Mouse (Mus musculus) myocyte (in vitro differentiated cells): ENCODE data around the gene Ncor2. TPM values are rescaled to one million over a fixed set of nuclear protein-coding genes. Genes with fewer than 3 reads are reported as not detected.

Experiments
- H3K27me3 ChIP-seq: one replicate; pipeline ENCODE4 v1.6.1; 2011; ENCODE audit not compliant: control insufficient read depth, insufficient read depth, insufficient read length
- H3K36me3 ChIP-seq: one replicate; pipeline ENCODE4 v1.6.1; 2011; ENCODE audit not compliant: control insufficient read depth, insufficient read depth
- H3K4me2 ChIP-seq: one replicate; pipeline ENCODE4 v1.6.1; 2011; ENCODE audit warnings: low read depth, control low read depth
- H3K4me3 ChIP-seq: one replicate; pipeline ENCODE4 v1.5.1; 2011; ENCODE audit warnings: mild to moderate bottlenecking, control low read depth, moderate library complexity
- H3K79me2 ChIP-seq: one replicate; pipeline ENCODE4 v1.6.1; 2011; ENCODE audit not compliant: control insufficient read depth, insufficient read depth
- H3ac ChIP-seq: one replicate; pipeline ENCODE4 v1.6.1; 2011; ENCODE audit not compliant: control insufficient read depth, insufficient read length
- CEBPB ChIP-seq: IDR thresholded peaks from 2 replicates; pipeline ENCODE4 v1.6.1; 2011; ENCODE audit warnings: mild to moderate bottlenecking, moderate library complexity; ENCODE audit not compliant: poor library complexity, insufficient read depth, severe bottlenecking
- E2F4 ChIP-seq: IDR thresholded peaks from one replicate; pipeline ENCODE4 v1.6.1; 2011; ENCODE audit warnings: mild to moderate bottlenecking, control low read depth, moderate library complexity; ENCODE audit not compliant: insufficient read depth
- MAX ChIP-seq: IDR thresholded peaks from one replicate; pipeline ENCODE4 v1.6.1; 2011; ENCODE audit warnings: low read depth, mild to moderate bottlenecking, control low read depth
- MYOD1 ChIP-seq, 3 experiments: IDR thresholded peaks; one replicate each; pipeline ENCODE4 v1.6.1; 2011; ENCODE audit warnings: control low read depth in 2 of 3, low read depth in 2 of 3, mild to moderate bottlenecking in 2 of 3, moderate library complexity in 1 of 3; ENCODE audit not compliant: insufficient read length in 2 of 3, control insufficient read depth in 1 of 3
- MYOG ChIP-seq, 3 experiments: IDR thresholded peaks; one replicate each; pipeline ENCODE4 v1.6.1; 2011; ENCODE audit warnings: control low read depth in 2 of 3, low read depth in 2 of 3, mild to moderate bottlenecking in 2 of 3; ENCODE audit not compliant: insufficient read length in 2 of 3, control insufficient read depth in 1 of 3, insufficient read depth in 1 of 3
- POLR2A ChIP-seq: IDR thresholded peaks from one replicate; pipeline ENCODE4 v1.6.1; 2011; ENCODE audit warnings: low read depth, mild to moderate bottlenecking, control low read depth, moderate library complexity; ENCODE audit not compliant: insufficient read length
- POLR2AphosphoS2 ChIP-seq: IDR thresholded peaks from one replicate; pipeline ENCODE4 v1.6.1; 2011; ENCODE audit warnings: low read depth, control low read depth; ENCODE audit not compliant: insufficient read length
- REST ChIP-seq: IDR thresholded peaks from one replicate; pipeline ENCODE4 v1.6.1; 2011; ENCODE audit warnings: mild to moderate bottlenecking, control low read depth, moderate library complexity; ENCODE audit not compliant: insufficient read depth, insufficient read length
- SRF ChIP-seq: IDR thresholded peaks from one replicate; pipeline ENCODE4 v1.6.1; 2011; ENCODE audit warnings: low read depth; ENCODE audit not compliant: control insufficient read depth, insufficient read length
- TCF12 ChIP-seq: IDR thresholded peaks from one replicate; pipeline ENCODE4 v1.6.1; 2011; ENCODE audit warnings: mild to moderate bottlenecking, control low read depth; ENCODE audit not compliant: poor library complexity, insufficient read depth, severe bottlenecking
- TCF3 ChIP-seq: IDR thresholded peaks from one replicate; pipeline ENCODE4 v1.6.1; 2011; ENCODE audit warnings: low read depth, control low read depth; ENCODE audit not compliant: insufficient read length
- USF1 ChIP-seq: IDR thresholded peaks from one replicate; pipeline ENCODE4 v1.6.1; 2011; ENCODE audit warnings: low read depth, mild to moderate bottlenecking, control low read depth, moderate library complexity
- polyA plus RNA-seq: library from polyadenylated mRNA; unstranded; fragments of >200 nt; fragmentation: generic; extraction: Trizol; gene quantifications from one replicate; pipeline ENCODE4 v1.2.1, GENCODE M21; 2012; ENCODE audit warnings: missing spikeins

Gene Ncor2
- polyA plus RNA-seq, 1 experiment, result 127 TPM

DNA sequence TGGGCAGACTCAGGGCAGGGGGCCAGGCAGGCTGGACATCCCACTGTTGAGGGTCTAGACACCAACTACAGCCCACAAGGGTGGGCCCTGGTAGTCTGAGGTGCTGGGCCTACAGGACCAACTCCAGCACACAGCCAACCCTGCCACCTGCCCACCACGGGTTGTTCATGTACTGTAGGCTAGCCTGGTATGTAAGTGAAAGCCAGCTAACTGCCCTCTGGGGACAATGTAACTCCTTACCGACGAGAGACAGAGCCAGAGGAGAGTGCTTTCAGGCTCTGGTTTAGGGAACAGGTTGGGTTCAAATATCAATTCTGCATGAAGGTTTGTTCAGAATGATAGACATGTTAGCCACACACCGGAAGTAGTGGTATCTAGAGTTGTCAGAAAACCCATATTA, 98.7 kb downstream of the Ncor2 start:
- TF ChIP-seq TCF12 (no peak), E2F4 (no peak), CEBPB (no peak)
- H3K27me3 ChIP-seq, result no peaks in the 10 kb centered on the region
- peaks cover 13% of the 10 kb centered on the region for H3K36me3 ChIP-seq
- H3ac ChIP-seq, result no peak overlapping the region
- no peak overlapping the region for H3K4me3 ChIP-seq
- peak overlapping the region; percentile 93 for H3K4me2 ChIP-seq
- peaks cover 21% of the 10 kb centered on the region for H3K79me2 ChIP-seq

DNA sequence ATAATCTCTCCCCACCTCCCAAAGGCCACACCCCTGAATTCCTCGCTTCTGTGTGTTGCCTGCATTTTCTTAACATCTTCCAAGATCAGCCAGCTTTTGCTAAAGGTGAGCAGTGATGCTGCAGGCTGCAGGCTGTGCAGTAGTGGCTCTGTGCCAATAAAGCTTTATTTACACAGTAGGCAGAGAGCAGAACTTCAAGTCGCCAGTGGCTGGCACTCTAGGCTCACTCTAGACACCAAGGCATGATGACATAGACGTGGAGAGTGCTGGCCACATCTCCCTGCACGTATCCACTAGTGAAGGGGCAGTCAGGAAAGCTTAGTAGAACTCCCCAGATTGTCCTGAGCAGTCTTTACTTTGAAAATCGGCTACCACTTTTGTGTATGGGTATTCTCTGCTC, 100.8 kb downstream of the Ncor2 start:
- peaks cover 13% of the 10 kb centered on the region for H3K36me3 ChIP-seq
- H3K79me2 ChIP-seq, result peaks cover 25% of the 10 kb centered on the region

DNA sequence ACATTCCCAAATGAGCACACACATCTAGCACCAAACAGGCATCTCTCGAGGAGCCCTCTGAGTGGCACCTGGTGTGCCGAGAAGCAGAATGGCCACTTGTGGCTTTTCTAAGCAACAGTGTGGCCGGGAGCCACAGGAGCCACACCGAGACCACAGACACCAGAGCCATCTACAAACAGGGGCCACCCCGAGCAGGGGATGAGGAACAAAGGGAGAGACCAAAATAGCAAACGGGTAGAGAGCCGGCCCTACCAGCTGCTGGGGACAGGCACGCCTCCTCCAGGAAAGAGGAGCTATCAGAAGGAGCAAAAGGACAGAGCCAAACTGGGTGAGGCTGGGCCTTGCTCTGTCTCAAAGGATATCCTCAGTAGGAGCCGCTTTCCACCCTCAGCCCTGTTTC, 102.8 kb downstream of the Ncor2 start:
- peak; percentile 29 for TF ChIP-seq TCF12
- TF ChIP-seq TCF3, result peak; percentile 1
- no peak for TF ChIP-seq POLR2AphosphoS2
- TF ChIP-seq MYOD1 (IDR thresholded peaks at IDR 0.05; ENCODE audit: control insufficient read depth in 1 of 3, insufficient read length in 2 of 3, low read depth in 2 of 3), result peak in 2 of 3 experiments; percentile 38 to 69
- peak; percentile 50 to 89 (median 79) for TF ChIP-seq MYOG (IDR thresholded peaks at IDR 0.05; ENCODE audit: control insufficient read depth in 1 of 3, insufficient read depth in 1 of 3, insufficient read length in 2 of 3, low read depth in 2 of 3)
- TF ChIP-seq POLR2A, result no peak
- peaks cover 13% of the 10 kb centered on the region for H3K36me3 ChIP-seq

More for the DNA sequence above, 100.8 kb downstream of the Ncor2 start:
- no peak overlapping the region for H3ac ChIP-seq
- H3K4me2 ChIP-seq, result no peak overlapping the region
- H3K27me3 ChIP-seq, result no peaks in the 10 kb centered on the region
- no peak overlapping the region for H3K4me3 ChIP-seq
- no peak for TF ChIP-seq MAX
- no peak for TF ChIP-seq POLR2A
- TF ChIP-seq USF1, result no peak
- TF ChIP-seq CEBPB, result no peak
- TF ChIP-seq REST, result no peak
- TF ChIP-seq POLR2AphosphoS2, result no peak
- TF ChIP-seq MYOD1 (IDR thresholded peaks at IDR 0.05; ENCODE audit: control insufficient read depth in 1 of 3, insufficient read length in 2 of 3, low read depth in 2 of 3), result no peak
- TF ChIP-seq TCF12, result no peak
- no peak for TF ChIP-seq TCF3
- TF ChIP-seq SRF, result no peak
- no peak for TF ChIP-seq E2F4

DNA sequence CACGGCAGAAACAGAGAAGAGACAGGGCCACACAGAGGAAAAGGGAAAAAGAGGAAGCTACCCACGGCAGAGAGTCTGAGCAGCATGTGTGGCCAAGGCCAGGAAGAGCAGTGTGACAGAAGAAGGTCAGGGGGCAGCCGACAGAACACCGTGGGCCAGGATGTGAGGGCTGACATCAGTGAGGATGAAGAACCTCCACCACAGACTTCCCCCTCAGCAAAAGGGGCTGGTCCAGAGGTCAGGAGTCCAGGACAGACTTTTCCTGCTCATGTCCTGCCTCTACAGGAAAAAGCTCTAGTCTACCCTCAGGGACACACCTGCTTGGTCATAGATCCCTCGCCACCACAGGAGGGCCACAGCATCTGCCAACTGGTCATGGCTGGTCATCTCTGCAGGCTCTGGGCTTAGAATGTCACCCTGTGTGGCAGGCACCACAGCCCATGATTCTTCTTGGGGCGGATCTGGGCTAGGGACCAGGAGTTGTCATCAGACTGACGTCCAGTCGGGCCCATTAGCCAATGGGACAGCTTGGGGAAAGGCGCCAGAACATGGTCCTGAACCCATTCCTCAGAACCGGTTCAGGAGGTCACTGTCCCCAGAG, 104.3 kb downstream of the Ncor2 start:
- no peak overlapping the region for H3ac ChIP-seq
- H3K4me2 ChIP-seq, result no peak overlapping the region
- H3K79me2 ChIP-seq, result peaks cover 40% of the 10 kb centered on the region
- no peak overlapping the region for H3K4me3 ChIP-seq
- peaks cover 13% of the 10 kb centered on the region for H3K36me3 ChIP-seq
- no peak for TF ChIP-seq USF1
- no peak for TF ChIP-seq REST
- no peak for TF ChIP-seq E2F4
- peak in 2 of 3 experiments; percentile 31 to 54 for TF ChIP-seq MYOD1 (IDR thresholded peaks at IDR 0.05; ENCODE audit: control insufficient read depth in 1 of 3, insufficient read length in 2 of 3, low read depth in 2 of 3)
- TF ChIP-seq TCF12, result no peak
- peak in 1 of 3 experiments; percentile 60 for TF ChIP-seq MYOG (IDR thresholded peaks at IDR 0.05; ENCODE audit: control insufficient read depth in 1 of 3, insufficient read depth in 1 of 3, insufficient read length in 2 of 3, low read depth in 2 of 3)
- no peak for TF ChIP-seq MAX
- no peaks in the 10 kb centered on the region for H3K27me3 ChIP-seq

More for the DNA sequence above, 102.8 kb downstream of the Ncor2 start:
- no peak overlapping the region for H3K4me3 ChIP-seq
- no peak overlapping the region for H3ac ChIP-seq
- no peaks in the 10 kb centered on the region for H3K27me3 ChIP-seq
- peaks cover 32% of the 10 kb centered on the region for H3K79me2 ChIP-seq
- H3K4me2 ChIP-seq, result no peak overlapping the region

DNA sequence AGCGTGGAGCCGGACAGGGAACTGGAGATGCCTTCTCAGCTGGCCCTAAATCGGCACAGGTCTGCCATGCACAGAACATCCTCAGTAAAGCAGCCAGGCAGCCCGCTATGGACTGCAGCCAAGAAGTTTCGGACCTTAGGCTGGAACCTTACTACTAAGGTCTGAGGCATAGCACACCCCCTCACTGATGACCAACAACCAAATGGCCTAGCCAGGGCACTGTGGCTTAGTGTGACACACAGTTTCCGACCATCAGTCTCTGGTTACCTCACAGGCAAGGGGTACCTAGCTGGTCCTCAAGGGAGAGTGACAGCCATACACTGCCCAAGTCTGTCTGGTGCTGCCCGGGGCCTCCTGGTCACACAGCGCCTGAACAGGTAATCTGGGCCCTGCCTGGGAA, 105.1 kb downstream of the Ncor2 start:
- no peak overlapping the region for H3ac ChIP-seq
- no peak overlapping the region for H3K4me3 ChIP-seq
- H3K4me2 ChIP-seq, result peak overlapping the region; percentile 26
- no peaks in the 10 kb centered on the region for H3K27me3 ChIP-seq
- peaks cover 8% of the 10 kb centered on the region for H3K36me3 ChIP-seq
- no peak for TF ChIP-seq SRF
- no peak for TF ChIP-seq USF1
- no peak for TF ChIP-seq MYOD1 (IDR thresholded peaks at IDR 0.05; ENCODE audit: control insufficient read depth in 1 of 3, insufficient read length in 2 of 3, low read depth in 2 of 3)
- TF ChIP-seq REST, result no peak
- TF ChIP-seq MYOG (IDR thresholded peaks at IDR 0.05; ENCODE audit: control insufficient read depth in 1 of 3, insufficient read depth in 1 of 3, insufficient read length in 2 of 3, low read depth in 2 of 3), result no peak
- TF ChIP-seq E2F4, result no peak
- TF ChIP-seq TCF12, result no peak
- no peak for TF ChIP-seq POLR2AphosphoS2
- no peak for TF ChIP-seq POLR2A
- TF ChIP-seq CEBPB, result no peak
- no peak for TF ChIP-seq MAX
- no peak for TF ChIP-seq TCF3
- peaks cover 35% of the 10 kb centered on the region for H3K79me2 ChIP-seq
